Mouse (Mus musculus) lung, embryonic 15.5 days (tissue): Measurements from ENCODE around the gene 1700012B07Rik. TPM values are rescaled to one million over a fixed set of nuclear protein-coding genes. Genes with fewer than 3 reads are reported as not detected.

Experiments used
- polyA plus RNA-seq: library from polyadenylated mRNA; unstranded; fragments of >200 nt; fragmentation: Nextera tagmentation; extraction: Ambion mirVana; gene quantifications from 2 replicates; pipeline ENCODE4 v1.2.1, GENCODE M21; 2015

1700012B07Rik gene
- polyA plus RNA-seq, 1 experiment from 2014 or later, result not detected

Other genes starting within 250 kb of the 1700012B07Rik start
- 42.1 and 44.6 TPM in 2 replicates for gene Wipi1, start 216.1 kb downstream of the 1700012B07Rik start, polyA plus RNA-seq
- 388 and 400 TPM in 2 replicates for gene Prkar1a, start 178.6 kb downstream of the 1700012B07Rik start, polyA plus RNA-seq
- 3.2 TPM in 2 replicates for gene Fam20a, start 105.8 kb downstream of the 1700012B07Rik start, polyA plus RNA-seq
- gene Abca8b, start 167.8 kb upstream of the 1700012B07Rik start, polyA plus RNA-seq, result 0.45 and 0.54 TPM in 2 replicates